Mouse (Mus musculus) regulatory T cell (primary cell): ENCODE measurements around the gene Hsd17b3.

Source experiments
- in situ Hi-C: fragments of 300-600 bp; cut with MboI, MseI; formaldehyde crosslinking; loops from one replicate; pipeline ENCODE4 v1.15.1; 2025; ENCODE audit warnings: high pct_unique_total_duplicates

The Hsd17b3 gene

DNA sequence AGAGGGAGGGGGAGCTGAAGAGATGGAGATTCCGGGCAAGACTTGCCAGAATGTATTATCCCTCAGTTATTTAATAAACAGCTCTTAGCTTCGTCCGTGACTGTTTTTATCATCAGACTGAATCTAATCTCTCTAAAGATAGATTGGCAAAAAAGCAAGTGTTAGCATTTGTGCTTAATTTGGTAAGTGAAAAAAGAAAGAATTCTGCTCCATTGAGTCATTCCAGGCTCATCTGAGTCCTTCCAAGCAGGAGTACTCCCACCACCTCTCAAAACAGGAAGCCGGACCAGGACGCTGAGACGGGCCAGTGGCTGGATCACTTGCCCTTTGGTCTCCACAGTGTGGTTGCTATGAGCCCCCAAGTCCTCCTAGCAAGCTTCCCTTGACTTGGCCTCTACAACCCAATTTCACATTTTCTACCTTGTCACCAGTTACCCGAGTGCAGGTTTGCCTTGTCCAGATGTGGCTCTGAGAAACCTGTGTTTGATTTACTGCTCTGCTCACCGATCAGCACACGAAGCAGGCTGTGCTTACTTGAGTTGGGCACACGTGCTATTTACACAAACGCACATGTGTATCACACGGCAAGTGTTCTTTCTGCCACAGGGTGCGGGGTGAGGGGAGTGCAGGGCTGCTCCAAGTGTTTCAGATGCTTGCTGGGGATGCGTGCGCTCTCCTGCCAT, 66.1 kb downstream of the Hsd17b3 start:
- in situ Hi-C loops: no loop called here

DNA sequence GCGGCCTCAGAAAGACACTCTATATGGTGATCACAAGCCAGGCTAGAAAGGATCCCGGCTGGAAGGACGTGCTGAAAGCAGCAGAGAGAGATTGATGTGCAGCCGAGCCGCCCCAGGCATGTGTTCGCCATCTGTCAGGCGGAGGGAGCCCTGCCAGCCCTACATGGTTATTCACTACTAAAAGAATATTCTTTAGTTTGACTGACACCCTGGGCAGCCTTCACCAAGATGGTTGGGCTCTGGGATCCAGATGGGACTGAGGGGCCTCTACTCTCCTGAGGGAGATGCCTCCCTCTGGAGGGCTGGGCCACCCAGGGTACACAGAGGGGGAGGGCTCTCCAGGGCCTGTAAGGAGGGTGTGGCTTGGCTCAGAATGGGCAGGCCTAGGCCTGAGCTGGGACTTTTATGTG, 68.1 kb downstream of the Hsd17b3 start:
- in situ Hi-C loops: no loop called here

DNA sequence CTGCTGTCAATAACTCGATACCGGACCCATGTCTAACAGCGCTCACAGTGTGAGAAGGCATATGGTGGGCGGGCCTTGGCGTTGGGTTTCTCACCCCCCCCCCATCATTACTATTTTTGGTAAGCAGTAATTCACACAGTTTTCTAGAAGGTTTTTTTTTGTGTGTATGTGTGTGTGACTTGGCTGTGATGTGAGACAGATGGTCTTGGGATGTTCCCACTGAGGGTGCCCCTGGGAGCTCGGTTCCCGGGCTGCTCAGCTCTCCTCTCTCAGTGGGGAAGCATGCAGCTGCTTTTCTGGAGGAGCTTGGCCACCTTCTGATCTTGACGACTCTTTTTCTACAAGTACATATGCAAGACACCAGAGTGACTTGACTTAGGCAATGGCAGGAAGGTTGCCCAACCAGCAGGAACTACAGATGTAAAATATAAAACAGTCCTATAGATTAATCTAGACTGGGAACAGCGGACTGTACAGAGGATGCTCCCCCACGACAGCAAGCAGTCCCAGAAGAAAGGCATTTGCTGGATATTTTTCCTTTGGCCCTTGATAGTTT, 70.4 kb downstream of the Hsd17b3 start:
- in situ Hi-C loops: loop anchor here (5.0 kb wide), 1 partner anchor 61 kb away; no protein-coding TSS in a partner anchor

DNA sequence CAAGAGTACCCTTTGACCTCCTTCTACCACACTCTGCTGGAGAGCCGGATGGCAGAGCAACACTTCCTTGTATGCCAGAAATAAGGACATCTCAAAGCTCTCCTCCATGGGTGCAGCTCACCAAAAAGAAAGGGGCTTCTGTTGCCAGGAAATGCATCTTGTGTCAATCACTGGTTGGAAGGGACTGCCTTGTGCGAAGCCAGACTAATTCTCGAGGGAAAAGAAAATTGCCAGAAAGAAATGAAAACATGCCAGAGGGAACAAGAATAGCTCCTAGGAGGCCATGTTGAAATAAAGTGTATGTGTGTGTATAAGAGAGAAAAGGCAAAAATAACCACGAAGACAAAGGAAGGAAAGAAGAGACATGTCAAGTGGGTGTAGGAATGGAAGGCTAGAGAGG, 73.0 kb downstream of the Hsd17b3 start:
- in situ Hi-C loops: loop anchor here (5.0 kb wide), 1 partner anchor 59 kb away; no protein-coding TSS in a partner anchor

DNA sequence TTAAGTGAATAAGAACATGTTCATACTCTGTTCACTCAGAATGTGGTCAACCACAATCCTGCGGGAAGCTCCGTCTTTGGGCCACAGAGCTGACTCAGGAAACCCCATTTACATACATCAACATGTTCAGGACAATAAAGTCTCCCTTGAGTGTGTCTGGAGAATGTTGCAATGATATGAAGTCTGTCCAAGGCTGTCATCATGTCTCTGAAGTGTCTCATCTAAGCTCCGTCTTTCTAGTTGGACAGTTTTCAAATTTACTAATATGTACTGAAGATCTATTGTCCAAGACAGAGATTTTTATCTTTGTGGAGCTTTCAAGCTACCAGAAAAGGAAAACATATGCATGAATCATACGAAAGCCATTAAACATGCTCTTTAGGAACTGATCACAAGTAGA, 77.9 kb downstream of the Hsd17b3 start:
- in situ Hi-C loops: no loop called here
